21 mouse cellular contexts compared by ENCODE assay signal in the genomic region with DNA sequence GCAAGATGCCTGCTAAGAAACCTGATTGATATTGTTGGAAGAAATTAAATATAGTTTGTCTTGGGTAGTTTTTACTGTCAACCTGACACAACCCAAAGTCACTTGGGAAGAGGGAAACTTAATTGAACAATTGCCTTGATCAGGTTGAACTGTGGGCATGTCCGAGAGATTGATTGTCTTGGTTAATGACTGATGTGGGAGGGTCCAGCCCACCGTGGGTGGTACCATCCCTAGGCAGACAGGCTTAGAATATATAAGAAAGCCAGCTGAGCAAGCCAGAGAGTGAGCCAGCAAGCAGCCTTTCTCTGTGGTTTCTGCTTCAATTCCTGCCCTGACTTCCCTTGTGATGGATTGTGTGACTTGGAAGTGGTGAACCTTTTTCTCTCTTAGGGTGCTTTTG. TPM values are rescaled to one million over a fixed set of nuclear protein-coding genes. Genes with fewer than 3 reads are reported as not detected.
DNase-seq lines count a peak whose midpoint lies in the region; ATAC-seq and TF ChIP-seq lines count a peak whose summit lies in the region.
"Had no signal": no experiment of that assay in that cellular context is flagged by ENCODE, and none has a peak within 500 bp of the region (broad histone marks: within the 10 kb centered on the region; RNA-seq: fewer than 3 reads in every experiment).

No protein-coding gene starts in this region.

- peaks cover 2% of the 10 kb centered on the region for H3K9me3 ChIP-seq in liver, embryonic 12.5 days (replicated peaks)

- H3K79me2 ChIP-seq in liver, adult 2 months (ENCODE audit: control insufficient read depth, insufficient read depth, low read length): peaks cover 58% of the 10 kb centered on the region

- 12% methylated on average over 2 of the region's 2 CpGs for WGBS in liver, adult 2 months
- 49% methylated on average over 2 of the region's 2 CpGs for WGBS in liver, embryonic 12.5 days (ENCODE audit: insufficient replicate concordance)

- no peaks in the 10 kb centered on the region for H3K27me3 ChIP-seq in liver, adult 2 months (ENCODE audit: control insufficient read depth, insufficient read depth, low read length)
- H3K27me3 ChIP-seq in liver, embryonic 12.5 days (replicated peaks): no peaks in the 10 kb centered on the region
- H3K27me3 ChIP-seq: embryonic facial prominence, embryonic 13.5 days; embryonic facial prominence, embryonic 15.5 days; forebrain, embryonic 13.5 days had no signal

- H3K4me1 ChIP-seq in liver, adult 2 months (ENCODE audit: control insufficient read depth, insufficient read depth, low read length): peaks cover 48% of the 10 kb centered on the region
- H3K4me1 ChIP-seq in liver, embryonic 12.5 days: no peaks in the 10 kb centered on the region
- H3K4me1 ChIP-seq: embryonic facial prominence, embryonic 13.5 days; embryonic facial prominence, embryonic 15.5 days; forebrain, embryonic 10.5 days; forebrain, embryonic 13.5 days had no signal

- TF ChIP-seq CTCF in liver, adult 2 months (IDR thresholded peaks at IDR 0.05; ENCODE audit: low read depth, low read length): no peak

- peak; percentile 53 for DNase-seq in heart, adult 11 months
- DNase-seq in heart, postnatal 14 days: no peak
- peak; percentile 69 for DNase-seq in liver, adult 2 months (ENCODE audit: extremely low read depth, low read depth, low spot score)
- DNase-seq: adrenal gland, adult 2 months; adrenal gland, postnatal 10 days; adrenal gland, postnatal 25 days; cerebellum, adult 11 months; cerebellum, adult 18-20 months; cerebellum, adult 8-10 months; cerebellum, adult 9-11 months; cerebellum, postnatal 14 days; cerebellum, postnatal 36 days; embryo, embryonic 11 days had no signal

- ATAC-seq in liver, embryonic 12.5 days: no peak
- ATAC-seq: forebrain, embryonic 13.5 days; forebrain, embryonic 16.5 days had no signal

- TF ChIP-seq POLR2A in liver, adult 2 months (IDR thresholded peaks at IDR 0.05; ENCODE audit: extremely low read depth, insufficient read depth, low read length): no peak

- no peak overlapping the region for H3K9ac ChIP-seq in liver, adult 2 months (ENCODE audit: low read depth, low read length)
- no peak overlapping the region for H3K9ac ChIP-seq in liver, embryonic 12.5 days
- H3K9ac ChIP-seq: embryonic facial prominence, embryonic 13.5 days; embryonic facial prominence, embryonic 15.5 days; forebrain, embryonic 13.5 days had no signal

- intact Hi-C loops in heart, postnatal 14 days (cut with DNase I): no loop called here

- no peak overlapping the region for H3K4me3 ChIP-seq in liver, adult 2 months (ENCODE audit: insufficient read depth, low read depth, low read length)
- no peak overlapping the region for H3K4me3 ChIP-seq in liver, embryonic 12.5 days
- H3K4me3 ChIP-seq: embryonic facial prominence, embryonic 13.5 days; embryonic facial prominence, embryonic 15.5 days; erythroblast, embryonic 14.5 days; forebrain, embryonic 10.5 days; forebrain, embryonic 13.5 days had no signal

- H3K36me3 ChIP-seq in liver, adult 2 months (ENCODE audit: control insufficient read depth, insufficient read depth, low read length): peaks cover 29% of the 10 kb centered on the region
- no peaks in the 10 kb centered on the region for H3K36me3 ChIP-seq in liver, embryonic 12.5 days
- H3K36me3 ChIP-seq: embryonic facial prominence, embryonic 13.5 days; embryonic facial prominence, embryonic 15.5 days; forebrain, embryonic 10.5 days had no signal

- peak overlapping the region; percentile 35 for H3K27ac ChIP-seq in liver, adult 2 months (replicated peaks; ENCODE audit: insufficient read depth, low read depth, low read length)
- no peak overlapping the region for H3K27ac ChIP-seq in liver, embryonic 12.5 days
- H3K27ac ChIP-seq: embryonic facial prominence, embryonic 13.5 days; embryonic facial prominence, embryonic 15.5 days; forebrain, embryonic 10.5 days; forebrain, embryonic 13.5 days had no signal

- H3K4me2 ChIP-seq in liver, embryonic 12.5 days: no peak overlapping the region
- H3K4me2 ChIP-seq: embryonic facial prominence, embryonic 13.5 days; embryonic facial prominence, embryonic 15.5 days; forebrain, embryonic 13.5 days had no signal

RNA-seq across cellular contexts. Expression of a gene that starts 17.9 kb away (rescaled TPM):
- total RNA-seq in heart, postnatal 14 days (2021): 10 to 100 TPM; 50.7 to 60.1 TPM
- total RNA-seq in liver, adult 2 months (2014; rRNA removed): 184 and 206 TPM in 2 replicates
- 36.2 and 39.8 TPM in 2 replicates for polyA plus RNA-seq in liver, adult 2 months (2012; rRNA removed)
- polyA plus RNA-seq in liver, embryonic 12.5 days (2016; fragmentation: Nextera tagmentation; extraction: Ambion mirVana): 5.7 TPM in 2 replicates
- total RNA-seq: common myeloid progenitor, adult 5-6 weeks had no signal
- polyA plus RNA-seq: erythroblast, embryonic 14.5 days had no signal

RNA-seq across cellular contexts. Expression of a gene that starts 58.8 kb away (rescaled TPM):
- 10 to 100 TPM; 31.0 to 33.8 TPM for total RNA-seq in heart, postnatal 14 days (2021)
- 10.1 and 11.6 TPM in 2 replicates for total RNA-seq in liver, adult 2 months (2014; rRNA removed)
- 18.3 and 19.6 TPM in 2 replicates for polyA plus RNA-seq in liver, adult 2 months (2012; rRNA removed)
- polyA plus RNA-seq in liver, embryonic 12.5 days (2016; fragmentation: Nextera tagmentation; extraction: Ambion mirVana): 28.6 and 29.4 TPM in 2 replicates

Comparison
In these comparisons a context has a peak if more than half of its experiments do, and no peak if none do; other contexts are left out.
1. DNase-seq: peak in heart, adult 11 months (single experiment) and liver, adult 2 months (single experiment); none in heart, postnatal 14 days (0 of 2).